Mouse (Mus musculus): Measurements from ENCODE around the gene C1s2. TPM values are rescaled to one million over a fixed set of nuclear protein-coding genes. Genes with fewer than 3 reads are reported as not detected.
A peak's percentile ranks its signal among the peaks of the same experiment; 100 is the strongest.
"Not testable (repeated sequence)": the region's sequence is repeated elsewhere in the genome, so short reads cannot be mapped to it uniquely, and the experiment has no call there.

The C1s2 gene
- 0.18 and 0.20 TPM in 2 replicates for polyA plus RNA-seq (2012; rRNA removed)

DNA sequence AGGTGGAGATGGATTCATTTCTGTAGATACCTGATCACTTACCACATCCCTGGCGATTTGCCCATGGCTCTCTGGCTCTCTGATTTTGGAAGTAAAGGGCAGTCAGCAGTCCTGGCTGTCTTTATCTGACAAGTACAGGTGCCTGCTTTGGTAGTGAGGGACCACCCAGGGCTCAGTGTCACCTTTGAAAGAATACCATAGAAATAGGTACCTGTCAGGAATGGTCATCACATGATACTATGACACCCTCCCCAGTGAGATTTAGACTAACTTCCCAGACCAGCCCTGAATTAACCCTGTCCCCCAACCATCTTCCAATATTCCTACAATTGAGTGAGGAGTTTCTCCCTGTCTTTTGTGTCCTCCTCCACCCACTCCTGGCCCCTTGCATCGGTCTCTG is at the start of gene C1s2:
TSS of gene C1s2 (minus strand) at position 101 of the 400 bp plus-strand sequence.
- H3K27me3 ChIP-seq (replicated peaks; ENCODE audit: control insufficient read depth, insufficient read depth, low read length); H3K4me1 ChIP-seq (ENCODE audit: control insufficient read depth, insufficient read depth, low read length); H3K27ac ChIP-seq (ENCODE audit: insufficient read depth, low read depth, low read length); DNase-seq; H3K36me3 ChIP-seq (ENCODE audit: control insufficient read depth, insufficient read depth, low read length); H3K4me3 ChIP-seq (ENCODE audit: insufficient read depth, low read depth, low read length): not testable (repeated sequence)
- WGBS: 78% methylated on average over 2 of the region's 2 CpGs

GRCm38 (mm10) chr6:124683591-124684417 is 47.9 kb upstream of the C1s2 start:
- no peaks in the 10 kb centered on the region for H3K27me3 ChIP-seq (replicated peaks; ENCODE audit: control insufficient read depth, insufficient read depth, low read length)
- TF ChIP-seq CTCF (conservative IDR thresholded peaks at IDR 0.05; ENCODE audit: insufficient read depth, insufficient read length, low read depth, low read length): no peak
- no peak for TF ChIP-seq POLR2A (IDR thresholded peaks at IDR 0.05; ENCODE audit: low read depth, low read length)
- H3K27ac ChIP-seq (ENCODE audit: insufficient read depth, low read depth, low read length): peak overlapping the region; percentile 69
- H3K4me1 ChIP-seq (ENCODE audit: control insufficient read depth, insufficient read depth, low read length): peaks cover 23% of the 10 kb centered on the region
- WGBS: 53% methylated on average over 14 of the region's 14 CpGs
- no peak overlapping the region for H3K4me3 ChIP-seq (ENCODE audit: insufficient read depth, low read depth, low read length)
- peak; percentile 89 for DNase-seq
- H3K36me3 ChIP-seq (ENCODE audit: control insufficient read depth, insufficient read depth, low read length): no peaks in the 10 kb centered on the region

DNA sequence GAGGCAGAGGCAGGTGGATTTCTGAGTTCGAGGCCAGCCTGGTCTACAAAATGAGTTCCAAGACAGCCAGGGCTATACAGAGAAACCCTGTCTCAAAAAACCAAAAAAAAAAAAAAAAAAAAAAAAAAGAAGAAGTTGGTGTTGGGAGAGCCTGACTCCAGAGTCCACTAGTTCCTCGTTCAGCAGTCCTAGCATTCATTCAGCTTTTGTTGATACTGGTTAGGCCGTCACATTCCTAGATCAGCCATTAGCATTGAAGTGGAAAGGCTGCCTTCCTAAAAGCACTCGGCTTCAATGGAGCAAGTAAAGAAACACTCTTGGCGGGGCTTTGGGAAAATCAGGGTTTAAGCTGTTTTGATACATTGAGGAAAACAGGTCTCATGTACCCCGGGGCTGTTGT is 46.4 kb upstream of the C1s2 start:
- not testable (repeated sequence) for H3K27me3 ChIP-seq (replicated peaks; ENCODE audit: control insufficient read depth, insufficient read depth, low read length); H3K4me3 ChIP-seq (ENCODE audit: insufficient read depth, low read depth, low read length); H3K36me3 ChIP-seq (ENCODE audit: control insufficient read depth, insufficient read depth, low read length); H3K27ac ChIP-seq (ENCODE audit: insufficient read depth, low read depth, low read length)
- H3K4me1 ChIP-seq (ENCODE audit: control insufficient read depth, insufficient read depth, low read length): peaks cover 23% of the 10 kb centered on the region
- peak; percentile 60 for DNase-seq
- 39% methylated on average over 6 of the region's 6 CpGs for WGBS

DNA sequence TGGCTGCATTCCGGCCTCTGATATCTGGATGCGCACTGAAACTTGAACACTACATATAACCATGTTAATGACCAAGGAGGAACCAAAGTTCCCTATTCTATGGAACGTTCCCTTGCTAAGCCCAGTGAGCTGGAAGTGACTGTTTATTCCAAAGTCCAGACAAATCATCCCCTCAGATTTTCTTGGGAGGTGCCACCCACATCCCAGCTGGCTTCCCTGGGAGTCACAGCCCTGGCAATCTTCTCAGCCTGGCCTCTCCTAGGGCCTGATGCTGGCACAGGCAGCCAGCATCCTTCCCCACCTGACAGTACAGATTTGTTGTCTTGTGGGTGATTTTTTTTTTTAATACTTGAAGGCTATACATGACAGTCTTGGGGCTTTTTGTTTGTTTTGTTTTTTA is 43.6 kb upstream of the C1s2 start:
- peak; percentile 45 for DNase-seq
- Histone ChIP-seq H3K36me3 (ENCODE audit: control insufficient read depth, insufficient read depth, low read length) (no peaks in the 10 kb centered on the region), H3K4me3 (ENCODE audit: insufficient read depth, low read depth, low read length) (no peak overlapping the region), H3K4me1 (ENCODE audit: control insufficient read depth, insufficient read depth, low read length) (peaks cover 23% of the 10 kb centered on the region), H3K27me3 (replicated peaks; ENCODE audit: control insufficient read depth, insufficient read depth, low read length) (no peaks in the 10 kb centered on the region), H3K27ac (ENCODE audit: insufficient read depth, low read depth, low read length) (no peak overlapping the region)
- no peak for TF ChIP-seq POLR2A (IDR thresholded peaks at IDR 0.05; ENCODE audit: low read depth, low read length)
- TF ChIP-seq CTCF (conservative IDR thresholded peaks at IDR 0.05; ENCODE audit: insufficient read depth, insufficient read length, low read depth, low read length): no peak
- WGBS: 62% methylated on average over 3 of the region's 3 CpGs

- H3K27me3 ChIP-seq (replicated peaks; ENCODE audit: control insufficient read depth, insufficient read depth, low read length): no peaks in the 10 kb centered on the region
- no peaks in the 10 kb centered on the region for H3K36me3 ChIP-seq (ENCODE audit: control insufficient read depth, insufficient read depth, low read length)
- no peak overlapping the region for H3K4me3 ChIP-seq (ENCODE audit: insufficient read depth, low read depth, low read length)
- H3K27ac ChIP-seq (ENCODE audit: insufficient read depth, low read depth, low read length): no peak overlapping the region
- peak; percentile 28 for DNase-seq
- H3K4me1 ChIP-seq (ENCODE audit: control insufficient read depth, insufficient read depth, low read length): peaks cover 19% of the 10 kb centered on the region
- WGBS: 83% methylated on average over 7 of the region's 7 CpGs
- no peak for TF ChIP-seq CTCF (conservative IDR thresholded peaks at IDR 0.05; ENCODE audit: insufficient read depth, insufficient read length, low read depth, low read length)
- no peak for TF ChIP-seq POLR2A (IDR thresholded peaks at IDR 0.05; ENCODE audit: low read depth, low read length)
Measured at GRCm38 (mm10) chr6:124678769-124679168, 42.9 kb upstream of the C1s2 start.

GRCm38 (mm10) chr6:124676171-124676570 is 40.3 kb upstream of the C1s2 start:
- DNase-seq: peak; percentile 73
- peak overlapping the region; percentile 33; the same call in 1 of the 2 replicates for H3K27ac ChIP-seq (ENCODE audit: insufficient read depth, low read depth, low read length)
- H3K4me3 ChIP-seq (ENCODE audit: insufficient read depth, low read depth, low read length): no peak overlapping the region
- no peaks in the 10 kb centered on the region for H3K36me3 ChIP-seq (ENCODE audit: control insufficient read depth, insufficient read depth, low read length)
- H3K4me1 ChIP-seq (ENCODE audit: control insufficient read depth, insufficient read depth, low read length): peaks cover 3% of the 10 kb centered on the region; the same call in 1 of the 2 replicates
- WGBS: 54% methylated on average over 6 of the region's 6 CpGs
- H3K27me3 ChIP-seq (replicated peaks; ENCODE audit: control insufficient read depth, insufficient read depth, low read length): no peaks in the 10 kb centered on the region
- TF ChIP-seq POLR2A (IDR thresholded peaks at IDR 0.05; ENCODE audit: low read depth, low read length) (no peak), CTCF (conservative IDR thresholded peaks at IDR 0.05; ENCODE audit: insufficient read depth, insufficient read length, low read depth, low read length) (no peak)

- Histone ChIP-seq H3K27ac (ENCODE audit: insufficient read depth, low read depth, low read length) (peak overlapping the region; percentile 68; the same call in 1 of the 2 replicates), H3K27me3 (replicated peaks; ENCODE audit: control insufficient read depth, insufficient read depth, low read length) (no peaks in the 10 kb centered on the region), H3K4me1 (ENCODE audit: control insufficient read depth, insufficient read depth, low read length) (peaks cover 3% of the 10 kb centered on the region; the same call in 1 of the 2 replicates), H3K36me3 (ENCODE audit: control insufficient read depth, insufficient read depth, low read length) (no peaks in the 10 kb centered on the region), H3K4me3 (ENCODE audit: insufficient read depth, low read depth, low read length) (no peak overlapping the region)
- DNase-seq: peak; percentile 66
- WGBS: 61% methylated on average over 7 of the region's 7 CpGs
- no peak for TF ChIP-seq CTCF (conservative IDR thresholded peaks at IDR 0.05; ENCODE audit: insufficient read depth, insufficient read length, low read depth, low read length)
- no peak for TF ChIP-seq POLR2A (IDR thresholded peaks at IDR 0.05; ENCODE audit: low read depth, low read length)
Measured at GRCm38 (mm10) chr6:124674591-124674990, 38.7 kb upstream of the C1s2 start.
